Mouse (Mus musculus) cortical plate, adult 2 months (tissue): ENCODE data around the gene Vcan. TPM values are rescaled to one million over a fixed set of nuclear protein-coding genes. Genes with fewer than 3 reads are reported as not detected.
"Not testable (repeated sequence)": the region's sequence is repeated elsewhere in the genome, so short reads cannot be mapped to it uniquely, and the experiment has no call there.

Experiments
- H3K27ac ChIP-seq: fragments of 200-500 bp; 2 replicates; pipeline ENCODE4 v1.5.1; 2012; ENCODE audit warnings: low read length, control low read depth, inconsistent platforms; ENCODE audit not compliant: insufficient read depth
- H3K4me1 ChIP-seq: fragments of 200-500 bp; 2 replicates; pipeline ENCODE4 v1.6.1; 2011; ENCODE audit warnings: low read length; ENCODE audit not compliant: control insufficient read depth, insufficient read depth
- H3K4me3 ChIP-seq: fragments of 200-500 bp; 2 replicates; pipeline ENCODE4 v1.5.1; 2011; ENCODE audit warnings: mild to moderate bottlenecking, low read length, control low read depth; ENCODE audit not compliant: insufficient read depth
- CTCF ChIP-seq: fragments of 200-500 bp; IDR thresholded peaks from 2 replicates; pipeline ENCODE4 v1.5.1; 2011; ENCODE audit warnings: mild to moderate bottlenecking, control low read depth, low read length; ENCODE audit not compliant: insufficient read depth; ENCODE audit errors: extremely low read depth
- POLR2A ChIP-seq: fragments of 200-500 bp; IDR thresholded peaks from 2 replicates; pipeline ENCODE4 v1.6.1; 2011; ENCODE audit warnings: mild to moderate bottlenecking, low read length, control low read depth; ENCODE audit not compliant: insufficient read depth; ENCODE audit errors: extremely low read depth
- polyA plus RNA-seq: library from polyadenylated mRNA; depleted of rRNA; stranded (reverse); fragments of >200 nt; gene quantifications from 2 replicates; pipeline ENCODE4 v1.2.3, GENCODE M21; 2012

The Vcan gene
- polyA plus RNA-seq, 1 experiment: 6.3 TPM

DNA sequence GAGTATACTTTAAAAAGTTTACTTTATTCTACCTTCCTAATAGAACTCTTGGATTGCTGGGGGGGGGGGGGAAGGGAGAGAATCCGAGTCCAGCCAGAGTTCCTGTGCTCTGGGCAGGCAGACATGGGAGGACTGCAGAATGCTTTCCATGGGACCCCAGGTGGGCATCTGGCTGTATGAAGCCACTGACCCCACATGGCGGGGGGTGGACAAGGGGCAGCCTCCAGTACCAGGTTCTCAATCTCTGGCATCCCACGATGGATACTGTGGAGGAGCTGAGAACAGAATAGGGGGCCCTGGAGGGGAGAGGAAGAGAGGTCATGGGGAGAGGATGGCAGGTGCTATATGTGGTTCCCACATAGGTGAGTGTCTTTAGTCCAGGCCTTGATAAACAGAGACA is 20.0 kb upstream of the Vcan start:
- TF ChIP-seq POLR2A (no peak), CTCF (no peak)
- no peak overlapping the region for H3K27ac ChIP-seq
- no peaks in the 10 kb centered on the region for H3K4me1 ChIP-seq
- H3K4me3 ChIP-seq: no peak overlapping the region

DNA sequence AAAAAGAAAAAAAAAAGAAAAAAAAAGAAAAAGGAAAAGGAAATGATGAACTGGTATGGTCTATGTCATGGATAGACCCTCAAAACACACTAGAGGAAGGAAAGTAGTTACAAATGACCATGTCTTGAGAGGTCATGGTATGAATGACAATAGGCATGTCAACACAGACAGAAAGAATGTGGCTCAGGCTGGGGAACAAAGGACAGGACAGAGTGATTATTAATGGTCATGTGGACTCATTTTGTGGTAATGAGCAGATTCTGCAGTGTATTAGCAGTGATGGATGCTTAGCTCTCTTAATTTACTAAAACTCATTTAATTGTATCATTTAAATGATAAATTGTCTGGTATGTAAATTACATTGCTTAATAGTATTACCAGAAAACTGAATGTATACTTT is 14.0 kb upstream of the Vcan start:
- Histone ChIP-seq H3K4me3 (no peak overlapping the region), H3K27ac (no peak overlapping the region), H3K4me1 (no peaks in the 10 kb centered on the region)
- no peak for TF ChIP-seq POLR2A
- no peak for TF ChIP-seq CTCF

GRCm38 (mm10) chr13:89750562-89750961 is 8.3 kb upstream of the Vcan start:
- not testable (repeated sequence) for H3K4me3 ChIP-seq, H3K27ac ChIP-seq, H3K4me1 ChIP-seq

DNA sequence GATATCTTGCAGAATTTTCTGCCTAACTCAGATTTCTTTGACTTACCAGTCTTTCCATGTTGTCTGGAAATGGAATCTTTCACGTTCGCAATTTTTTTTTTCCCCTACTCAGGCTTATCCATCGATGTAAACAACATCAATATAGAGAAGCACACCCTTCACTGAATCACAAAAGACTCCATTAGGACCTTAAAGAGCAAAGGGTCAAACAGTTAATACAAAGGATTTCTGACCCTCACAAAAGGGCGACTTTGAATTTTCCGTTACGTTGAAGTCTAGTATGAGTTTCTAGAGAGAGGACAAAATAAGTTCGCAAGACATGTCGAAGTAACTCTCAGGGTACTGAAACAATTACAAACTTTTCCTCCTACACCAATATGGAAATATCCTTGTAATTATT is 892 bp upstream of the Vcan start:
- TF ChIP-seq POLR2A (no peak), CTCF (no peak)
- Histone ChIP-seq H3K27ac (no peak overlapping the region), H3K4me1 (peaks cover 2% of the 10 kb centered on the region; the same call in 1 of the 2 replicates), H3K4me3 (no peak overlapping the region; the same call in 1 of the 2 replicates)

- no peak for TF ChIP-seq POLR2A
- TF ChIP-seq CTCF: no peak
- Histone ChIP-seq H3K27ac (no peak overlapping the region), H3K4me3 (peak overlapping the region; percentile 90; the same call in 1 of the 2 replicates), H3K4me1 (peaks cover 2% of the 10 kb centered on the region; the same call in 1 of the 2 replicates)
These were observed 434 bp upstream of the Vcan start for GRCm38 (mm10) chr13:89742686-89743200.

DNA sequence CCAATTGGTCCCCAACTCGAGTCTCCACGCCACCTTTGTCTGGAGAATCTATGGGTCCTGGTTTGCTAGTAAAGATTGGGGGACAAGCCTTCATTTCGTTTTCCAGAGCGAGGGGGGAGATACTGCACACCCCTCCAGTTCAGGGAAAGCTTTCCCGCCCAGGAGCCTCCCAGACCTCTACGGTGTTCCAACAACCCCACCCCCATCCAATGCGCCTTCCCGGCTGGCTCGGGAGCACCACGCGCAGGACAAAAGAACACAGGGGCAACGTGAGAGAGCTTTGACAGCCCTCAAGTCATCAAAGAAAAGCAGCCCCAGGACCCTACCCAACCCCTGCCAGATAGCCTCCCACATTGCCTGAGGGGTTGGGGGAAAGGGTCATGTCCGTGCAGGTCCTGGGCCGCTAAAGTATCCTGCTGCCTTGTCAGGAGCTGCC is 1.2 kb downstream of the Vcan start:
- TF ChIP-seq CTCF (no peak), POLR2A (no peak)
- Histone ChIP-seq H3K27ac (no peak overlapping the region), H3K4me1 (peaks cover 2% of the 10 kb centered on the region; the same call in 1 of the 2 replicates), H3K4me3 (peak overlapping the region; percentile 90)

- Histone ChIP-seq H3K4me1 (peaks cover 2% of the 10 kb centered on the region; the same call in 1 of the 2 replicates), H3K27ac (no peak overlapping the region), H3K4me3 (peak overlapping the region; percentile 90)
- TF ChIP-seq POLR2A: 0 out of 2 replicates have a peak, but pooled peaks have one; percentile 17
- TF ChIP-seq CTCF: peak; percentile 50
These were observed 1.8 kb downstream of the Vcan start for GRCm38 (mm10) chr13:89740243-89741115.

- Histone ChIP-seq H3K27ac (no peak overlapping the region), H3K4me3 (peak overlapping the region; percentile 90), H3K4me1 (peaks cover 2% of the 10 kb centered on the region; the same call in 1 of the 2 replicates)
- TF ChIP-seq CTCF (no peak), POLR2A (no peak)
These were observed 2.5 kb downstream of the Vcan start for GRCm38 (mm10) chr13:89739696-89740242.

- Histone ChIP-seq H3K4me3 (peak overlapping the region; percentile 90), H3K27ac (no peak overlapping the region), H3K4me1 (peaks cover 2% of the 10 kb centered on the region; the same call in 1 of the 2 replicates)
- TF ChIP-seq POLR2A: no peak
- no peak for TF ChIP-seq CTCF
These were observed 3.3 kb downstream of the Vcan start for GRCm38 (mm10) chr13:89738776-89739695.
